Mouse (Mus musculus) yolk sac, embryonic 10.5 days (tissue): ENCODE measurements around the gene Acbd3.
A peak's percentile ranks its signal among the peaks of the same experiment; 100 is the strongest.

Experiments used
- DNase-seq: peaks from one replicate; pipeline ENCODE4 v3.0.0-alpha.2; 2017; ENCODE audit warnings: low spot score

Acbd3 gene

DNA sequence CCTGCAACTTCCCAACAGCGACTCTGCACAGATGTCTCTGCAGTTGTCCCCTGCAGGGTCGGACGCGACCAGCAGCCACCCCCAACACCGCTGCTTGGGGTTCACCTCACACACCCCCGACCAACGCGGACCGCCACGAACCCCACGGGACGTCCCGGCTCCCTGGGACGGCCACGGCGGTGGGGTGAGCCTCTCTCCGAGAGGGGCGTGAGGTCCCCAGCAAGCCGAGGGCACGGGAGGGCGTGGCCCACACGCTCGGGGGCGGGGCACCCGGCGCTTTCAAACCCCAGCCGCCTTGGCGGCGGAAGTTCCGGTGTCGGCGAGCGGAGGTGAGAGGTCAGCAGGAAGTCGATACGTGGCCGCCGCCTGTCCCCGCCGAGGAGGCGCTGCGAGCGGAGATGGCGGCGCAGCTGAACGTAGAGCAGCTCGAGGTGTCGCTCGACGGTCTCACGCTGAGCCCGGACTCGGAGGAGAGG lies at the start of gene Acbd3:
Gene Acbd3 (plus strand): TSS at position 340 of the 476 bp plus-strand sequence.
- DNase-seq: peak; percentile 94

DNA sequence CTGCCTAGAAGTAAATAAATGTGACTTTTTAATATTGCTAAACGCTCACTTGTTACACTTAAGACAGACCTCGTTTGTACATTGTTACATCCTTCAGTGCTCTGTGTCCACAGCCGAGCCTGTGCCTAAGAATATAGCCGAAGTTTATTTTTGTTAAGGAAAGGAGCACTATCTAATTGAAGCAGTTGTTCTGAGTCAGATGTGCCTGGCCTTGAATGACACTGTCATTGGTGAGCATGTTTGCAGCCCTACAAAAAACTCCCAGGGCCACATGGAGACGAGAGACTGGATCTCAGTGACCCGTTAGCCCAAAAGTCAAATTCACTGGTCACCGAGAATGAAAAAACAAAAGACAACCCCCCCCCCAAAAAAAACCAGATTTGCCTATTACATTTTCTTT lies 34.6 kb upstream of the Acbd3 start:
- no peak for DNase-seq

DNA sequence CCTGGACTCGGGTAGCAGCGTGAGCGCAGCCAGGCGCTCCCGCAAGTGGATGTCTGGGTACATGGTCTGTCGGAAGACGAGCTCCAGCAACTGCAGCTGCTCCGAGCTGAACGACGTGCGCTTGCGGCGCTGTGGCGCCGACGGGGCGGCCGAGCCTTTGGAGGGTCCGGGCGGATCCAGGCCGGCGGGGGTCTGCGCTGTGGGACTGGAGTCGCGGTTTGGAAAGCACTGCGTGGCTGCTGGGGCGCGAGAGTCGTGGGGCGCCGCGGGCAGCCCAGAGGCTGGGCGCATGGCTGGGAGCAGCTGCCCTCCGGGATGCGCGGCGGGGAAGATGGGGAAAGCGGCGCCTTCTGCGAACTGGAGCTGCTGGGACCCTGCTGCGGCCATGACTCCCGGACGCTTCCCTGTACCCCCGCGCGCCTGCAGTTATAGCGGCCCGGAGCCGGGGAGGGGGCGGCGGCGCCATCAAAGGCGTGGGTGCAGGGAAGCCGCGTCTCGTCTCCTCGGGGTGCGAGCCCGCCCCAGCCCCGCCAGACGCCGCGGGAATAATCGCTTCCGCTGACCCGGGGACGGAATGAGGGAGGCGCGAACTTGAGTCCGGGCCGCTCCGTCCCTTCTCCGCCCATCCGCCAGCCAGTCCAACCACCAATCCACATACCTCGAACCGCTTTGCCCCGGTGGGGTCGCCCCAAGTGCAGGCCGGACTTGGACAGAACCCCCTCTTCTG lies 29.1 kb upstream of the Acbd3 start, which contains the start of gene Mixl1:
Gene Mixl1 (minus strand): TSS at position 409 of the 727 bp plus-strand sequence.
- DNase-seq: peak; percentile 44

DNA sequence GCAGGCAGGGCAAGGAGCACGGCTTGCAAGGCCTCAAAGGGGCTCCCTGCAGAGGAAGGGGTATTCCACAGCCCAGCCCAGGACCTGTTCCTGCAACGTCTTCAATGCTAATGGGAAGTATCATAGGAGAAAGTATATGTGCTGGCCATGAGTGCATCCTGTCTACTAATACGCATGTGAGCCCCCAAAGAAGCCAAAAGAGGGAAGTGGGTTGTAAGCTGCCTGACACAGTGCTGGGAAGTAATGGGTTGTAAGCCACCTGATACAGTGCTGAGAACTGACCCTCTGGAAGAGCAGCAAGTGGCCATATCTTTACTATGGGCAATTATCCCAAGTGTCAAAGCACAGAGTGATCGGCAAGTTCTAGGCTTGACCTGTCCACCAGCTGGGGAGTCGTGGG lies 27.8 kb upstream of the Acbd3 start:
- no peak for DNase-seq

DNA sequence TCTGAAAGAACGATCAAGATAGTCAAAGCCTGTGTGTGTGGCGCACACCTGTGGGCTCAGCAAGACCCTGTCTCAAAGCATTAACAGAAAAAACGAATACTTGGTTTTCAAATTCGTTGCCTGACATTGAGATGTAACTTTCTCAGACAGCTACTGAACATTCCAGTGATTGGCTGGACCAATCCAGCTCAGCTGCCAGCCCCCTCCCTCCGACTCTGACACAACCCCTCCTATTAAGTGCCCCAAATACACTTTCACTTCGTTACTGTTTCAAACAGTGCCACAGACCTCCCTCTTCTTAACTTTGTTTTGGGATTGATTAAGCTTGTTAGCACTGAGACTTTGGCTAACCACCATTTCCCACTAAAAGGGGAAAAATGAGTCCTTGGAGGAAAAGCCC lies 22.4 kb upstream of the Acbd3 start:
- no peak for DNase-seq

DNA sequence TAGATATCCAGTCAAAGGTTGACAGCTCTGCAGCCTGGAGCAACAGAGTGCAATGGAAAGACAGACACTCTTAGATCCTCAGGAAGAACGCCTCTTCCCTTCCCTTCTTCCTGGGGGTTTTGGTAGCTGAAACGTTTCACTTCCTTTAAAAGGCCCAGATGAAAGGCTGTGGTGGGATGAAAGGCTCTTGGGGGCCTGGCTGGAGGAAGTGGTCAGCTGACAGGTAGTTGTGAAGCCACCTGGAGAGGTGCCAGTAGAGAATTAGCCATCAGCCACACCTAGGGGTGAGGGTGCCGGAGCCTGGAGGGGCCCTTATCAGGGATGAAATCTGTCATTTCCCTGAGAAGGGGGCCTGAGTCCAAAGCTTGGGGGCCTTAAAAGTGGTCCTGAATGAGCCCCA lies 18.5 kb upstream of the Acbd3 start:
- DNase-seq: no peak

- peak; percentile 72 for DNase-seq
Observed at GRCm38 (mm10) chr1:180707813-180708212, 18.0 kb upstream of the Acbd3 start.

- no peak for DNase-seq
Observed at GRCm38 (mm10) chr1:180708935-180709776, 16.7 kb upstream of the Acbd3 start.

DNA sequence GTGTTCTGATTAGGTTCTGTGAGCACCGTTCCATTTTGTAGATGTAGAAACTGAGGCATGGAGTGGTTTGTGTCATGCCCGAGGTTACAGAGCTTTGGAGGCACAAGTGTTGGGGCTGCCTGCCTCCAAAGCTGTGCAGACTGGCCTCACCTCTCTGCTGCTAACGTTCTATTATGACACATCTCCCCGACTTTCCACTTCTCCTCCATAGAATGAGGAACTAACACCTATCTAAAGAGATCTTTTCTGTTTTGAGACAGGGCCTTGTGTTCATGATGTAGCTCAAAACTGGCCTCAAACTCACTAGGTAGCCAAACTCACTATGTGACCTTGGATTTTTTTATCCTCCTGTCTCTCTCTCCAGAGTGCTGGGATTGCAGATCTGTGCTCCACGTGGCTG lies 7.1 kb upstream of the Acbd3 start:
- DNase-seq: no peak

DNA sequence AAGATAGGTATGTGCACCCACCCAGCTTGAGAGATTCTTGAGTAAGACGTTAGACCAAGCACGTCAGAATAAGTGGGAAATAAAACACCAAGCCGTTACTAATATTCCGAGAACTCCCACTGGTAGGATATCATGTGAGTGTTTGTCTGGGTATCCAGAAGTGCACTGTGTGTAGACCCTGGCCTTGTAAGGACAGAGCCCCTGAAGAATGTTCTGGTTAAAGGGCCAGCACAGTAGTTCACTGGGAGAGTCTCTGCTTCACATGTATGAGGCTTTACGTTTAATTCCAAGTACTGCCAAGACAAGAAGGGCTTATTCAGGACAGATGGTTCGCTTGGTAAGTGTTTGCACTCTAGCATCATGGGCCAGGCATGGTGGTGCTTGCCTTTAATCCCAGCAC lies 6.4 kb upstream of the Acbd3 start:
- no peak for DNase-seq

- DNase-seq: peak; percentile 56
Observed at GRCm38 (mm10) chr1:180719951-180720689, 5.7 kb upstream of the Acbd3 start.

- no peak for DNase-seq
Observed at GRCm38 (mm10) chr1:180722608-180723007, 3.2 kb upstream of the Acbd3 start.

DNA sequence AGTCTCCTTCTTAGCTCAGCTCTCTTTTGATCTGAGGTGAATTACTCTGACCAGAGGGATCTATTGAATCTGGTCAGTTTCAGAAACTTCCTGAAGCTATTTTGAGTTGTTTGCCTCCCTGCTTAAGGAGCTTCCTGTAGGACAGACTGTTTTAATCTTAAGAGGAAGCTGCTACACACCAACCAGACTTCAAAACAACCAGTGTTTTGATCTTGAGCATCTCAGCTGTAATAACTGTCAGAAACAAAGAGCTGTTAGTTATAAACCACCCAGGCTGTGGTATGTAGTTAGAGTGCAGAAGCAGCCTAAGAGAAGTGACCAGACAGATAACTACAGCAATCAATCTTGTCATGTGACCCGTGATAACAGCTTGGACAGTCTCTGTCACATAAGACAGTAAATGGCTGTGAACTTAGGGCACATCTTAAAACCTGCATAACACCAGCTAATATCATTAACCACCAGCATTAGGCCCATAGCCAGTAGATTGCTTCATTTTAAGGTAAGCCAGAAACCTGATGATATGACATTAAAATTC lies 2.1 kb upstream of the Acbd3 start:
- DNase-seq: no peak

DNA sequence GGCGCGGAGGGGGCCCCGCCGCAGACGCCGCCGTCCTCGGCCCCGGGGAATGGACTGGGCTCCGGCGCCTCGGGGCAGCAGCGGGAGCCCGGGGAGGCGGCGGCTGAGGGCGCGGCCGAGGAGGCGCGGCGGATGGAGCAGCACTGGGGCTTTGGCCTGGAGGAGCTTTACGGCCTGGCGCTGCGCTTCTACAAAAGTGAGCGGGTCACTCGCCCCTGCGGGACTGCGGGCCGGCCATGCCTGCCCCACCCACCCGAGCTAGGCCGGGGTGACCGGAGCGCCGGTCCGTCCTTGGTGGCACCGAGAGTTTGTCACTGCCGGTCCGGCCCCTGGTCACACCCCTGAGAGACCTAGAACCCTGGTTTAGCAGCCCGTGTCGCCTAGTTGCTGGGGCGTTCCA lies 340 bp downstream of the Acbd3 start:
- DNase-seq: no peak

- DNase-seq: no peak
Observed at GRCm38 (mm10) chr1:180729231-180729630, 3.4 kb downstream of the Acbd3 start.

DNA sequence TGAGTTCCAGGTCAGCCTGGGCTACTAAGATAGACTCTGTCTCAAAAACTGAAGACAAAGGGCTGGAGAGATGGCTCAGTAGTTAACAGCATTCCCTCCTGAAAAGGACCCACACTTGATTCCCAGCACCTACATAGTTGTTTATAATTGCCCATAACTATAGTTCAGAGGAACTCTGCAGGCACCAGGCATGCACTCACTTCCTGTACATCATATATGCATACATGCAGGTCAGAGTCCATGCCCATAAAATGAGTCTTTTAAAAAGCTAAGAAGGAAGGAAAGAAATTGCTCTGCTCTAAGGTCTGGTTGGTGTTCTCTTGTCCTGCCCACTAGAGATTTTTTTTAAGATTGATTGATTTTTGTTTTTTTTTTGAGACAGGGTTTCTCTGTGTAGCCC lies 22.0 kb downstream of the Acbd3 start:
- no peak for DNase-seq

DNA sequence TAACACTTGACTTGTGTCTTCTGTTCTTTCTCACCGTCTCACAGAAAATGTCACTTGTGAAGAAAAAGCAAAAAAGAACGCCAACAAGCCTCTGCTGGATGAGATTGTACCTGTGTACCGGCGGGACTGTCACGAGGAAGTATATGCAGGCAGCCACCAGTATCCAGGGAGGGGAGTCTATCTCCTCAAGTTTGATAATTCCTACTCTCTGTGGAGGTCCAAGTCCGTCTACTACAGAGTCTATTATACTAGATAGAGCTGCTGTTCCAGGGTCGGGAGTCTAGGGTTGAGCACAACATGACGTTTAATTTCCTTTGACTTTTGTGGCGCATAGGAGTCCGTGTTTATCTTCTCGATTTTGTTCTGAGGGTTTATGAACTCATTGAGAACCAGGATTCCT lies 26.3 kb downstream of the Acbd3 start:
- DNase-seq: no peak

- no peak for DNase-seq
Observed at GRCm38 (mm10) chr1:180754376-180754775, 28.5 kb downstream of the Acbd3 start.

DNA sequence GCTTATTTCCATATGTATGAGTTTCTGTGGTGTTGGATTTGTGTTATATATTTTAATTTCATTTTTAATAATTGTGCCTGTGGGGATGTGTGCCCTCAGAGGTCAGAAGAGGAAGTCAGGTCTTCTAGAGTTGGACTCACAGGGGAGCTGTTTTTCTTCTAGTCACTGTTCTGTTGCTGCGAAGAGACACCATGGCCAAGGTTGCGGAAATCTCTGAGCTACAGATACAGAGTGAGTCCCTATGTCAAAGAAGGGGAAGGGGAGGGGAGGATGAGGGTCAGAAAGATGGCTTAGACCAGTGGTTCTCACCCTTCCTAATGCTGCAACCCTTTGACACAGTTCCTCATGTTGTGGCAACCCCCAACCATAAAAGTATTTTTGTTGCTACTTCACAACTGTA lies 30.9 kb downstream of the Acbd3 start:
- DNase-seq: no peak

GRCm38 (mm10) chr1:180757252-180757955 lies 31.6 kb downstream of the Acbd3 start:
- no peak for DNase-seq

- no peak for DNase-seq
Observed at GRCm38 (mm10) chr1:180757956-180758520, 32.2 kb downstream of the Acbd3 start.
